Mouse (Mus musculus) neutrophil, adult 83 days (primary cell): Measurements from ENCODE around the gene Rbm10. TPM values are rescaled to one million over a fixed set of nuclear protein-coding genes. Genes with fewer than 3 reads are reported as not detected.

ENCODE experiments used
- total RNA-seq, 2 experiments: library from RNA; stranded (reverse); gene quantifications; one replicate each; pipeline ENCODE4 v1.2.4; 2023

Gene Rbm10
- 10 to 100 TPM; 29.8 to 33.9 TPM for total RNA-seq

GRCm38 (mm10) chrX:20617176-20617902, at the start of gene Rbm10, which contains the start of gene Ndufb11:
Gene Rbm10, plus strand, starts transcription at chrX:20617503.
Gene Ndufb11, minus strand, starts transcription at chrX:20617619.

GRCm38 (mm10) chrX:20658026-20658652, 40.8 kb downstream of the Rbm10 start, which contains the start of gene Uba1:
Gene Uba1, plus strand, starts transcription at chrX:20658326.

GRCm38 (mm10) chrX:20687519-20688067, 70.3 kb downstream of the Rbm10 start, which contains the start of gene Cdk16:
Gene Cdk16, plus strand, starts transcription at chrX:20687954.

Other genes starting within 250 kb of the Rbm10 start
- 1 to 10 TPM; 3.0 to 4.3 TPM for gene Jade3, start 191.8 kb upstream of the Rbm10 start, total RNA-seq
- gene Rgn, start 67.7 kb upstream of the Rbm10 start, total RNA-seq = not detected
- 10 to 100 TPM; 91.8 to 95.9 TPM for gene Ndufb11, start 116 bp downstream of the Rbm10 start, total RNA-seq
- gene Uba1, start 40.8 kb downstream of the Rbm10 start, total RNA-seq = 100 to 1,000 TPM; 192 to 196 TPM
- gene Cdk16, start 70.5 kb downstream of the Rbm10 start, total RNA-seq = 10 to 100 TPM; 41.6 to 46.3 TPM
- 1 to 10 TPM; 4.6 to 6.6 TPM for gene Usp11, start 86.4 kb downstream of the Rbm10 start, total RNA-seq
- 10 to 100 TPM; 53.8 to 54.4 TPM for gene Araf, start 180.3 kb downstream of the Rbm10 start, total RNA-seq